Mouse (Mus musculus) brown adipose tissue, adult 24 weeks (tissue): ENCODE results near the gene Pcnx4. TPM values are rescaled to one million over a fixed set of nuclear protein-coding genes. Genes with fewer than 3 reads are reported as not detected.
"Not testable (repeated sequence)": the region's sequence is repeated elsewhere in the genome, so short reads cannot be mapped to it uniquely, and the experiment has no call there.

Source experiments
- H3K27ac ChIP-seq: fragments of 200-500 bp; replicated peaks from 2 replicates; pipeline ENCODE4 v1.5.1; 2012; ENCODE audit warnings: low read depth, mild to moderate bottlenecking, low read length
- H3K4me1 ChIP-seq: fragments of 200-500 bp; 2 replicates; pipeline ENCODE4 v1.6.1; 2012; ENCODE audit warnings: low read length, mixed read lengths; ENCODE audit not compliant: control insufficient read depth, insufficient read depth, insufficient read length
- H3K4me3 ChIP-seq: fragments of 200-500 bp; 2 replicates; pipeline ENCODE4 v1.5.1; 2012; ENCODE audit warnings: low read depth, mild to moderate bottlenecking, low read length, moderate library complexity; ENCODE audit not compliant: insufficient read depth
- polyA plus RNA-seq: library from polyadenylated mRNA; stranded (reverse); fragments of >200 nt; gene quantifications from 2 replicates; pipeline ENCODE4 v1.2.4, GENCODE M21; 2012; ENCODE audit not compliant: missing spikeins, insufficient read depth, insufficient read length

The Pcnx4 gene
- polyA plus RNA-seq, 1 experiment = 5.7 TPM

GRCm38 (mm10) chr12:72538571-72538970, 2.4 kb downstream of the Pcnx4 start:
- H3K4me3 ChIP-seq = no peak overlapping the region
- 0 out of 2 replicates have a peak, but pooled peaks cover 2% of the 10 kb centered on the region for H3K4me1 ChIP-seq
- H3K27ac ChIP-seq = no peak overlapping the region

GRCm38 (mm10) chr12:72554347-72554746, 18.2 kb downstream of the Pcnx4 start:
- Histone ChIP-seq H3K4me3 (no peak overlapping the region), H3K4me1 (no peaks in the 10 kb centered on the region), H3K27ac (no peak overlapping the region)

GRCm38 (mm10) chr12:72564281-72564795, 28.2 kb downstream of the Pcnx4 start:
- no peaks in the 10 kb centered on the region for H3K4me1 ChIP-seq
- H3K4me3 ChIP-seq = no peak overlapping the region
- H3K27ac ChIP-seq = no peak overlapping the region

GRCm38 (mm10) chr12:72582021-72582420, 45.8 kb downstream of the Pcnx4 start:
- Histone ChIP-seq H3K4me3 (no peak overlapping the region), H3K4me1 (no peaks in the 10 kb centered on the region), H3K27ac (no peak overlapping the region)

- H3K4me1 ChIP-seq = no peaks in the 10 kb centered on the region
- no peak overlapping the region for H3K27ac ChIP-seq
- no peak overlapping the region for H3K4me3 ChIP-seq
These were observed 46.9 kb downstream of the Pcnx4 start for GRCm38 (mm10) chr12:72583099-72583498.

GRCm38 (mm10) chr12:72585339-72585738, 49.2 kb downstream of the Pcnx4 start:
- no peak overlapping the region for H3K27ac ChIP-seq
- no peak overlapping the region for H3K4me3 ChIP-seq
- no peaks in the 10 kb centered on the region for H3K4me1 ChIP-seq

- no peak overlapping the region for H3K4me3 ChIP-seq
- H3K27ac ChIP-seq = no peak overlapping the region
- H3K4me1 ChIP-seq = no peaks in the 10 kb centered on the region
These were observed 56.8 kb downstream of the Pcnx4 start for GRCm38 (mm10) chr12:72592991-72593390.

- no peaks in the 10 kb centered on the region for H3K4me1 ChIP-seq
- H3K27ac ChIP-seq = no peak overlapping the region
- H3K4me3 ChIP-seq = no peak overlapping the region
These were observed 57.8 kb downstream of the Pcnx4 start for GRCm38 (mm10) chr12:72594001-72594400.

GRCm38 (mm10) chr12:72598731-72599130, 62.5 kb downstream of the Pcnx4 start:
- H3K4me3 ChIP-seq, H3K4me1 ChIP-seq, H3K27ac ChIP-seq: not testable (repeated sequence)

- Histone ChIP-seq H3K4me3 (no peak overlapping the region), H3K27ac (no peak overlapping the region), H3K4me1 (no peaks in the 10 kb centered on the region)
These were observed 75.9 kb downstream of the Pcnx4 start for GRCm38 (mm10) chr12:72612053-72612452.

GRCm38 (mm10) chr12:72620856-72621255, 84.7 kb downstream of the Pcnx4 start:
- H3K4me3 ChIP-seq = no peak overlapping the region
- H3K4me1 ChIP-seq = no peaks in the 10 kb centered on the region
- no peak overlapping the region for H3K27ac ChIP-seq

GRCm38 (mm10) chr12:72621441-72621840, 85.3 kb downstream of the Pcnx4 start:
- H3K4me1 ChIP-seq = no peaks in the 10 kb centered on the region
- H3K27ac ChIP-seq = no peak overlapping the region

GRCm38 (mm10) chr12:72622853-72623496, 86.8 kb downstream of the Pcnx4 start:
- no peaks in the 10 kb centered on the region for H3K4me1 ChIP-seq
- no peak overlapping the region for H3K27ac ChIP-seq
- no peak overlapping the region for H3K4me3 ChIP-seq

More at GRCm38 (mm10) chr12:72621441-72621840, 85.3 kb downstream of the Pcnx4 start:
- H3K4me3 ChIP-seq = no peak overlapping the region

- Histone ChIP-seq H3K4me1 (no peaks in the 10 kb centered on the region), H3K4me3 (no peak overlapping the region), H3K27ac (no peak overlapping the region)
These were observed 92.6 kb downstream of the Pcnx4 start for GRCm38 (mm10) chr12:72628751-72629150.
